8 mouse cellular contexts compared by ENCODE assay signal in genomic region chr16:17802456-17802838, GRCm38 (mm10). TPM values are rescaled to one million over a fixed set of nuclear protein-coding genes. Genes with fewer than 3 reads are reported as not detected.
DNase-seq lines count a peak whose midpoint lies in the region; ATAC-seq lines count a peak whose summit lies in the region.

No protein-coding gene starts in this region.

- H3K9ac ChIP-seq in kidney, embryonic 14.5 days (ENCODE audit: low read depth, low read length), result peak overlapping the region; percentile 5; the same call in 1 of the 2 replicates
- H3K9ac ChIP-seq in embryonic facial prominence, embryonic 12.5 days, result peak overlapping the region; percentile 42; the same call in 1 of the 2 replicates
- H3K9ac ChIP-seq in hindbrain, embryonic 15.5 days, result peak overlapping the region; percentile 6; the same call in 1 of the 2 replicates
- peak overlapping the region; percentile 31; the same call in 1 of the 2 replicates for H3K9ac ChIP-seq in midbrain, embryonic 14.5 days (replicated peaks; ENCODE audit: low read length)

- peak overlapping the region; percentile 41 for H3K4me2 ChIP-seq in kidney, embryonic 14.5 days (replicated peaks; ENCODE audit: low read depth, low read length)
- peak overlapping the region; percentile 50 for H3K4me2 ChIP-seq in embryonic facial prominence, embryonic 12.5 days (replicated peaks)
- H3K4me2 ChIP-seq in hindbrain, embryonic 15.5 days, result peak overlapping the region; percentile 73
- H3K4me2 ChIP-seq in midbrain, embryonic 14.5 days (ENCODE audit: low read length), result peak overlapping the region; percentile 59

- H3K4me1 ChIP-seq in kidney, embryonic 14.5 days (ENCODE audit: control insufficient read depth, insufficient read depth, low read length), result peaks cover 52% of the 10 kb centered on the region
- H3K4me1 ChIP-seq in embryonic facial prominence, embryonic 12.5 days, result peaks cover 87% of the 10 kb centered on the region
- peaks cover 56% of the 10 kb centered on the region for H3K4me1 ChIP-seq in hindbrain, embryonic 15.5 days (replicated peaks)
- peaks cover 26% of the 10 kb centered on the region for H3K4me1 ChIP-seq in midbrain, embryonic 14.5 days (ENCODE audit: control insufficient read depth, insufficient read depth, low read length)

- peaks cover 77% of the 10 kb centered on the region for H3K27me3 ChIP-seq in kidney, embryonic 14.5 days (ENCODE audit: control insufficient read depth, insufficient read depth, low read length)
- H3K27me3 ChIP-seq in embryonic facial prominence, embryonic 12.5 days, result peaks cover 56% of the 10 kb centered on the region
- peaks cover 84% of the 10 kb centered on the region for H3K27me3 ChIP-seq in hindbrain, embryonic 15.5 days
- H3K27me3 ChIP-seq in midbrain, embryonic 14.5 days (ENCODE audit: control insufficient read depth, insufficient read depth, low read length), result peaks cover 90% of the 10 kb centered on the region

- ATAC-seq in kidney, embryonic 14.5 days (ENCODE audit: low FRiP score, low TSS enrichment), result no peak
- ATAC-seq in embryonic facial prominence, embryonic 12.5 days (ENCODE audit: insufficient number of reproducible peaks, insufficient read depth, low FRiP score, low TSS enrichment), result no peak
- no peak for ATAC-seq in hindbrain, embryonic 15.5 days (ENCODE audit: low FRiP score, low read depth)
- no peak for ATAC-seq in midbrain, embryonic 14.5 days (ENCODE audit: low FRiP score, low TSS enrichment)

- no peak overlapping the region for H3K27ac ChIP-seq in kidney, embryonic 14.5 days (ENCODE audit: low read depth, low read length)
- H3K27ac ChIP-seq in embryonic facial prominence, embryonic 12.5 days, result no peak overlapping the region
- no peak overlapping the region for H3K27ac ChIP-seq in hindbrain, embryonic 15.5 days (replicated peaks)
- no peak overlapping the region for H3K27ac ChIP-seq in midbrain, embryonic 14.5 days (replicated peaks; ENCODE audit: low read depth, low read length)

- WGBS in kidney, embryonic 14.5 days, result 12% methylated on average over 18 of the region's 18 CpGs
- WGBS in embryonic facial prominence, embryonic 12.5 days, result 9% methylated on average over 18 of the region's 18 CpGs
- 8% methylated on average over 18 of the region's 18 CpGs for WGBS in hindbrain, embryonic 15.5 days
- WGBS in midbrain, embryonic 14.5 days, result 5% methylated on average over 18 of the region's 18 CpGs

- H3K36me3 ChIP-seq in kidney, embryonic 14.5 days (ENCODE audit: control insufficient read depth, insufficient read depth, low read length), result peaks cover 8% of the 10 kb centered on the region
- peaks cover 12% of the 10 kb centered on the region for H3K36me3 ChIP-seq in embryonic facial prominence, embryonic 12.5 days
- no peaks in the 10 kb centered on the region for H3K36me3 ChIP-seq in hindbrain, embryonic 15.5 days
- H3K36me3 ChIP-seq in midbrain, embryonic 14.5 days (ENCODE audit: control insufficient read depth, insufficient read depth, low read length), result no peaks in the 10 kb centered on the region

- H3K4me3 ChIP-seq in kidney, embryonic 14.5 days (ENCODE audit: low read length), result peak overlapping the region; percentile 32
- peak overlapping the region; percentile 29 for H3K4me3 ChIP-seq in embryonic facial prominence, embryonic 12.5 days
- peak overlapping the region; percentile 39 for H3K4me3 ChIP-seq in hindbrain, embryonic 15.5 days
- H3K4me3 ChIP-seq in midbrain, embryonic 14.5 days (replicated peaks; ENCODE audit: low read depth, low read length), result peak overlapping the region; percentile 35

- H3K9me3 ChIP-seq in kidney, embryonic 14.5 days (ENCODE audit: control insufficient read depth, low read length), result no peaks in the 10 kb centered on the region
- H3K9me3 ChIP-seq in embryonic facial prominence, embryonic 12.5 days, result no peaks in the 10 kb centered on the region
- H3K9me3 ChIP-seq in hindbrain, embryonic 15.5 days, result no peaks in the 10 kb centered on the region
- no peaks in the 10 kb centered on the region for H3K9me3 ChIP-seq in midbrain, embryonic 14.5 days (ENCODE audit: control insufficient read depth, low read length)

- no peak for DNase-seq in kidney, postnatal 36 days
- DNase-seq in midbrain, embryonic 14.5 days, result no peak
- no peak for DNase-seq in adrenal gland, adult (ENCODE audit: inconsistent age in 2 of 2, low spot score in 1 of 2)
- no peak for DNase-seq in thymus, adult 18-20 months
- no peak for DNase-seq in gastrocnemius, postnatal 25 days

RNA-seq across cellular contexts. Expression of gene Scarf2, which starts 5.4 kb away (rescaled TPM):
- 17.2 and 19.6 TPM in 2 replicates for polyA plus RNA-seq in kidney, embryonic 14.5 days (2014; fragmentation: Nextera tagmentation; extraction: Ambion mirVana)
- 47.6 and 49.8 TPM in 2 replicates for polyA plus RNA-seq in embryonic facial prominence, embryonic 12.5 days (2016; fragmentation: Nextera tagmentation; extraction: Ambion mirVana)
- polyA plus RNA-seq in hindbrain, embryonic 15.5 days (2015; fragmentation: Nextera tagmentation; extraction: Ambion mirVana), result 2.0 and 2.3 TPM in 2 replicates
- polyA plus RNA-seq in midbrain, embryonic 14.5 days (2014; fragmentation: Nextera tagmentation; extraction: Ambion mirVana), result 0.55 and 1.0 TPM in 2 replicates
- 1 to 10 TPM; 4.7 to 5.4 TPM for total RNA-seq in gastrocnemius, postnatal 25 days (2021)

RNA-seq across cellular contexts. Expression of gene B830017H08Rik, which starts 30.5 kb away (rescaled TPM):
- not detected in 2 replicates for polyA plus RNA-seq in kidney, embryonic 14.5 days (2014; fragmentation: Nextera tagmentation; extraction: Ambion mirVana)
- polyA plus RNA-seq in embryonic facial prominence, embryonic 12.5 days (2016; fragmentation: Nextera tagmentation; extraction: Ambion mirVana), result 0.47 and 0.70 TPM in 2 replicates
- 4.4 and 4.5 TPM in 2 replicates for polyA plus RNA-seq in hindbrain, embryonic 15.5 days (2015; fragmentation: Nextera tagmentation; extraction: Ambion mirVana)
- polyA plus RNA-seq in midbrain, embryonic 14.5 days (2014; fragmentation: Nextera tagmentation; extraction: Ambion mirVana), result 2.4 and 5.3 TPM in 2 replicates
- not detected for total RNA-seq in gastrocnemius, postnatal 25 days (2021)

RNA-seq across cellular contexts. Expression of gene Car15, which starts 35.7 kb away (rescaled TPM):
- 2.7 and 2.9 TPM in 2 replicates for polyA plus RNA-seq in kidney, embryonic 14.5 days (2014; fragmentation: Nextera tagmentation; extraction: Ambion mirVana)
- 2.6 and 3.3 TPM in 2 replicates for polyA plus RNA-seq in embryonic facial prominence, embryonic 12.5 days (2016; fragmentation: Nextera tagmentation; extraction: Ambion mirVana)
- polyA plus RNA-seq in hindbrain, embryonic 15.5 days (2015; fragmentation: Nextera tagmentation; extraction: Ambion mirVana), result 3.1 and 5.4 TPM in 2 replicates
- polyA plus RNA-seq in midbrain, embryonic 14.5 days (2014; fragmentation: Nextera tagmentation; extraction: Ambion mirVana), result 3.8 and 3.9 TPM in 2 replicates
- total RNA-seq in gastrocnemius, postnatal 25 days (2021), result under 1 TPM; 0.79 to 0.88 TPM

RNA-seq across cellular contexts. Expression of gene Klhl22, which starts 43.0 kb away (rescaled TPM):
- 42.6 and 70.3 TPM in 2 replicates for polyA plus RNA-seq in kidney, embryonic 14.5 days (2014; fragmentation: Nextera tagmentation; extraction: Ambion mirVana)
- 92.6 and 94.5 TPM in 2 replicates for polyA plus RNA-seq in embryonic facial prominence, embryonic 12.5 days (2016; fragmentation: Nextera tagmentation; extraction: Ambion mirVana)
- 85.1 and 95.0 TPM in 2 replicates for polyA plus RNA-seq in hindbrain, embryonic 15.5 days (2015; fragmentation: Nextera tagmentation; extraction: Ambion mirVana)
- polyA plus RNA-seq in midbrain, embryonic 14.5 days (2014; fragmentation: Nextera tagmentation; extraction: Ambion mirVana), result 75.5 and 75.6 TPM in 2 replicates
- total RNA-seq in gastrocnemius, postnatal 25 days (2021), result 10 to 100 TPM; 15.4 to 18.8 TPM
